In the genomic region with DNA sequence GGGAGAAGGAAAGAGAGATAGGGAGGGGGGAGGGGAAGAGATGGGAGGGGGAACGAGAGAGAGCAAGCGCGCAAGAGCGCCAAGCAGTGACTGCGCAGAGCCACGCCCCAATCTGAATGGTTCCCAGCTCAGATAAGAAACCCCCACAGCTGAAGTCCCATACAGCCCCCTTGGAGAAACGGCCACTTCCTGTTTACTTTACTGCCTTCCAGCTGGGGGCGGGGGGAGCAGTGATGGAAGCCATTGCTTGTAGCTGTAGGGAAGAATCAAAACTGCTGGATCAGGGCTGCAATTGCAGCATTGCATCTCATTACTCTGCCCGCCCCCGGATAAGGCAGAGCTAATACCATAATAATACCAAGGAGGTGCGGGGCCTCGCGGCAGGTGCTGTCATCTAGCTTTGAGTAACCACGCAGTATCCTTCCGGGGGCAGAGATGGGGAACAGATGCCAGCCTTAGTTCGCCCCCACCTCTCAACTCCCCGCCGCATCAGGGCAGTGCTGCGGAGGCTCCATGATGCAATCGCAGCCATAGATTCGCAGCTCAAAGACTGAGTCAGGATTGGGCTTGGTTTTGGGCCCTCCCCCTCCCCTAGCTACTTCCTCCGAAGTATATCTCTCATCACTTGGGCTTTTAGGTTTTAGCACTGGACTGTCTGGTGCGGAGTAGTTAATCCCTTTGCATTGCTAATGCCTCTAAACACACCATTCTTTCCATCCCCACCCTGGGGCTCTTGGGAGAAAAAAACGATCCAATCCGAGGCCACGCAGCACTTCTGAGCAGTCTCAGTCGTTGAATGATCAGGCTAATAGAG, we compare ENCODE assay signal across 1 mouse cellular context.
A peak's percentile ranks its signal among the peaks of the same experiment; 100 is the strongest.
TF ChIP-seq lines count a peak whose summit lies in the region.

No protein-coding gene starts in this region.

TF ChIP-seq in CH12.LX, 34 proteins besides CTCF, POLR2A, EP300 and RAD21 (continued from another document):
- peak; percentile 77 for TF ChIP-seq NRF1 (IDR thresholded peaks at IDR 0.05; ENCODE audit: low read depth, low read length)
- no peak for TF ChIP-seq USF1 (IDR thresholded peaks at IDR 0.05; ENCODE audit: low read depth, low read length)
- peak; percentile 85 for TF ChIP-seq MAZ (IDR thresholded peaks at IDR 0.05; ENCODE audit: low read depth, low read length)
